Mouse (Mus musculus) embryonic facial prominence, embryonic 14.5 days (tissue): ENCODE measurements at regions not wholly inside any gene's neighbourhood (a gene's known extent, or its start where the extent isn't known, plus 50 kb on each side); places are given as distances from the start of the nearest gene placed in this dataset.

Experiments used
- ATAC-seq: fragments of 200-750 bp; cut with Nextera tagmentation; 2 replicates; pipeline ENCODE4 v1.8.0; 2017; ENCODE audit warnings: low read depth, moderate number of reproducible peaks, moderate TSS enrichment
- DNase-seq: peaks from one replicate; pipeline ENCODE4 v3.0.0-alpha.2; 2015; ENCODE audit warnings: low spot score
- H3K27ac ChIP-seq: fragments of 300-500 bp; sonication (generic); replicated peaks from 2 replicates; pipeline ENCODE4 v1.5.1; 2014; ENCODE audit warnings: low read depth, mild to moderate bottlenecking, low read length, moderate library complexity
- H3K27me3 ChIP-seq: fragments of 300-500 bp; sonication (generic); replicated peaks from 2 replicates; pipeline ENCODE4 v1.6.1; 2014; ENCODE audit warnings: low read length; ENCODE audit not compliant: control insufficient read depth, insufficient read depth
- H3K36me3 ChIP-seq: fragments of 300-500 bp; sonication (generic); 2 replicates; pipeline ENCODE4 v1.6.1; 2014; ENCODE audit warnings: low read length, mixed read lengths; ENCODE audit not compliant: control insufficient read depth, insufficient read depth
- H3K4me1 ChIP-seq: fragments of 300-500 bp; sonication (generic); 2 replicates; pipeline ENCODE4 v1.6.1; 2014; ENCODE audit warnings: antibody characterized with exemption, low read length; ENCODE audit not compliant: control insufficient read depth, insufficient read depth
- H3K4me2 ChIP-seq: fragments of 300-500 bp; sonication (generic); 2 replicates; pipeline ENCODE4 v1.6.1; 2014; ENCODE audit warnings: low read depth, mild to moderate bottlenecking, low read length, moderate library complexity, mixed read lengths
- H3K4me3 ChIP-seq: fragments of 300-500 bp; sonication (generic); 2 replicates; pipeline ENCODE4 v1.5.1; 2014; ENCODE audit warnings: low read depth, mild to moderate bottlenecking, low read length
- H3K9ac ChIP-seq: fragments of 300-500 bp; sonication (generic); 2 replicates; pipeline ENCODE4 v1.6.1; 2014; ENCODE audit warnings: low read depth, mild to moderate bottlenecking, low read length, moderate library complexity, mixed read lengths
- H3K9me3 ChIP-seq: fragments of 300-500 bp; sonication (generic); 2 replicates; pipeline ENCODE4 v1.6.1; 2016; ENCODE audit warnings: low read length; ENCODE audit not compliant: control insufficient read depth
- WGBS: fragments of 180-500 bp; shearing (Covaris S2); extraction: QIAGEN DNeasy Blood & Tissue Kit; methylation state at CpG from one replicate; pipeline ENCODE4 v1.1.7; 2014; 5-methylcytosine and 5-hydroxymethylcytosine counted together

DNA sequence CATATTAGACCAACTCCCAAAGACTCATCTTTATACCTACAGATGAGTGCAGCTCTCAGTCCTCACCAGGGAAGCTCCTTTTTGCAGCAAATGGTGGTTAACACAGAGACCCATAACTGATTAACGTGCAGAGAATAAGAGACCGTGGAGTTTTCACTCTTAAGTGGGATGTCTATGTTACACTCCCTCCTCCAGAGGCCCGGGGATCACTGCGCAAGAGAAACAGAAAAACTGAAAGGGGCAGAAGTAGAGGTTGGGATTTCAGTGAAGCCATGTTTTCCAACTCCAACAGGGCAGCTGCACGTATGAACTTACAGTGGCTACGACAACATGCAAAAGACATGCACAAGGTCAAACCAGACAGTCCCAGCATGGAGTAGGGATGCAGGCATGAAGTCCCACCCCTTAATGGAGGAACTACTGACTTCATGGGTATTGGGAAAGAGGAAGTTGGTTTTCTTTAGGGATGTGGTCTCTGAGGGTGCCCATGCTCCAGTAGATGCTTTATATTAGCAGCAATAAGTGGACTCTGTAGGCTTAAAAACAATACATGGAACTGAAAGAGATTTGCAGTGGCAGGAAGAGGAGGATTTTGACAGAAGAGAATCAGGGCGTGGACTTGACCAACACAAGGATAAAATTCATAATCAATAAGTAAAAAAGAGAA, 80.8 kb upstream of the Rai14 start:
- H3K9me3 ChIP-seq = no peaks in the 10 kb centered on the region
- no peak overlapping the region for H3K4me2 ChIP-seq
- no peaks in the 10 kb centered on the region for H3K36me3 ChIP-seq
- ATAC-seq (no peak), DNase-seq (no peak)
- WGBS = 93% methylated on average over 7 of the region's 7 CpGs
- no peak overlapping the region for H3K4me3 ChIP-seq
- H3K27me3 ChIP-seq = no peaks in the 10 kb centered on the region
- no peaks in the 10 kb centered on the region for H3K4me1 ChIP-seq
- H3K27ac ChIP-seq = no peak overlapping the region
- no peak overlapping the region for H3K9ac ChIP-seq

DNA sequence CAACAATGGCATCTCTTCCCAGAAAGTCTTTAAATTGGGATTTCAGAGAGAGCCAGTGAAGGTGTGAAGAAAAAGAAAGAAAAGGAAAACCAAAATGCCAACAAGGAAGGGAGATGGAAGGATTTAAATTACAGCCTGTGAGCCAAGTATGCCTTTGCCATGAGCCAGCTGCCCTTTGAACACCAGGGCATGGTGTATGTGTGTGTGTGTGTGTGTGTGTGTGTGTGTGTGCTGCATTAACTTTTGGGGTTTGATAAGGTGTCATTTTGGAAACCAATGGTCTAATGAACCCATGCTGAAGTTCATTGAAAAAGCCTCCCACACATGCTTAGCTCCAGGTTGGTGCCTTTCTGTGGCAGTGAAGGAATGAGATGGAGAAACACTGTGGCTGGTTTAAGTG, 85.2 kb upstream of the Rai14 start:
- ATAC-seq (no peak), DNase-seq (no peak)

DNA sequence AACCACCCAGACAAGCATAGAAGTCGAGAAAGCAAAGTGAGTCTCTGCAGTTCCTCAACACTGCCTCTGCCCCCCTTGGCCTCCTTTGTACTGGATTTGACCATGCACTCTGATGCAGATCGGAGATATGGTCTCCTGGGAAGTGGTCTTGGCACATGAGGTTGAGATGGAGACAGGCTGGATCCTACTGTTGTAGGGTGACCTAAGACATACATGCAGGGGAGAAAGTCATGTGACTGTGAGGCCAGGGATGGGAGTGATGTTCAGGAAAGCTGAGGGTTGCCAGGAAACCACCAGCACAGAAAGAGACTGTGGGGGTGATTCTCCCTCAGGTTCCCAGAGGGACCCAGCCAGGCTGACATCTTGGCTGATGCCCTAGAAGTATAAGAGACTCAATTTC, 99.8 kb upstream of the Rai14 start:
- Histone ChIP-seq H3K9ac (no peak overlapping the region), H3K9me3 (no peaks in the 10 kb centered on the region), H3K4me2 (no peak overlapping the region), H3K27ac (no peak overlapping the region), H3K36me3 (no peaks in the 10 kb centered on the region), H3K4me3 (no peak overlapping the region), H3K27me3 (no peaks in the 10 kb centered on the region), H3K4me1 (peaks cover 22% of the 10 kb centered on the region)
- 83% methylated on average over 2 of the region's 2 CpGs for WGBS
- DNase-seq (no peak), ATAC-seq (no peak)

More for the DNA sequence above, 85.2 kb upstream of the Rai14 start:
- Histone ChIP-seq H3K27ac (no peak overlapping the region), H3K36me3 (no peaks in the 10 kb centered on the region), H3K4me2 (no peak overlapping the region), H3K27me3 (no peaks in the 10 kb centered on the region), H3K4me3 (no peak overlapping the region), H3K9me3 (no peaks in the 10 kb centered on the region), H3K9ac (no peak overlapping the region), H3K4me1 (no peaks in the 10 kb centered on the region)

DNA sequence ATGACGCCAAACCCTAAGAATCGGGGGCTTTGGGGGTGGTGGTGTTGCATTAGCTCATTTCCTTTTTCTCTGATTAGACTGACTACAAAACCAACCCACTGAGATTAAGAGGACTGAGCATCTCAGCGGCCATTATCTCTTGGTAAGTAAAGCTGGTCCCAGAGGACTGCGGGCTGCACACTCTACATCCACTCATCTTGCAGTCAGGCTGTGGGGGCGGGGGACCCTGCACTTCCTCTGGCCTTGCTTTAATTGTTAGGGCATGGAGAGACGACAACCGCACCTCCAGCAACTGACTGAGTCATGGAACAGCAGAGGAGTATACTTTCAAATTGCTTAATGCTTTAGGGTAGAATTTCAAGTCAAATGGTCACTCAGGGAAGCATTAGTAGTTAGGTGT, 100.3 kb upstream of the Rai14 start:
- no peak overlapping the region for H3K27ac ChIP-seq
- DNase-seq = peak; percentile 49
- no peaks in the 10 kb centered on the region for H3K36me3 ChIP-seq
- WGBS = 39% methylated on average over 7 of the region's 7 CpGs
- no peak overlapping the region for H3K4me2 ChIP-seq
- H3K9me3 ChIP-seq = no peaks in the 10 kb centered on the region
- no peak overlapping the region for H3K4me3 ChIP-seq
- no peaks in the 10 kb centered on the region for H3K27me3 ChIP-seq
- no peak overlapping the region for H3K9ac ChIP-seq
- ATAC-seq = no peak
- H3K4me1 ChIP-seq = peaks cover 22% of the 10 kb centered on the region

DNA sequence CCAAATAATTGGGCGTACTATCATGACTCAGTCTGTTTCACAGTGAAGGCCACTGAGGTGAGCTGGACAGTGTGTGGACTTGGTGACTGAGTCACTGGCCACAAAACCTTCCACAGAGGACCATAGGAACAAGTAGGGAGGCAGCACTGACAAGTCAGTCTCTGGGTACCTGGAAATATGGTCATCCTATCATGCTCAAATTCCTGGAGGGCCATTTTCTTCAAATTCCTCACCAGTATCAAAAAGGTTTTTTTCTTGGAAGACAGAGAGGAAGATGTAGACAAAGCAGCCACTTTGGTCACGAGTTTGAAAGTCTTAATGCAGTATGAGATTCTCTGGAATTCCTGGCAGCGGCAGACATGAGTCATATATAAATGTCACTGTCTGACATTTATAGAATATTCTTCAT, 101.8 kb upstream of the Rai14 start:
- 82% methylated on average over 3 of the region's 3 CpGs for WGBS
- peaks cover 22% of the 10 kb centered on the region for H3K4me1 ChIP-seq
- ATAC-seq = no peak

DNA sequence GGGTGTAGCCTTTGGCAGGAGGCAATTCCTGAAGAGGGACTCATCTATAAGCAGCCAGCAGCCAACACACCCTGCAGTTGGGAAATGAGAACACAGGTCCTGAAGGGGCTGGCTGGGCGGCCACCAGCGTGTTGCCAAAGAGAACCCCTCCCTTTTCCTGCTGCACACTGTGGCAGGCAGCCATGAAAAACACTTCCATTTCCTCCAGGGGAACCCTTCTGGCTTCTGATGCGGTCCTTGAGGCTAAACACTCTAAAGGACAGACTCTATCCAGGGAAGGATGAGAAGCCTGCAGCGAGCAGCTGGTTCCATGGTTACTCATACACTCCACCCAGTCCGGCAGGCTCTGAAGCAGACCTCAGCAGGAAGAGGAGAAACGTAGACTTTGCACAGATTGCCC, 103.8 kb upstream of the Rai14 start:
- H3K4me3 ChIP-seq = no peak overlapping the region
- peak; percentile 83 for DNase-seq
- WGBS = 45% methylated on average over 6 of the region's 6 CpGs
- H3K4me2 ChIP-seq = 0 out of 2 replicates have a peak overlapping the region, but pooled peaks have one; percentile 11
- H3K27me3 ChIP-seq = no peaks in the 10 kb centered on the region
- H3K9me3 ChIP-seq = no peaks in the 10 kb centered on the region
- peaks cover 22% of the 10 kb centered on the region for H3K4me1 ChIP-seq
- H3K27ac ChIP-seq = peak overlapping the region; percentile 40; the same call in 1 of the 2 replicates
- no peak overlapping the region for H3K9ac ChIP-seq
- ATAC-seq = peak; percentile 77
- H3K36me3 ChIP-seq = no peaks in the 10 kb centered on the region

More for the DNA sequence above, 101.8 kb upstream of the Rai14 start:
- Histone ChIP-seq H3K9ac (no peak overlapping the region), H3K27me3 (no peaks in the 10 kb centered on the region), H3K4me2 (no peak overlapping the region), H3K9me3 (no peaks in the 10 kb centered on the region), H3K4me3 (no peak overlapping the region), H3K27ac (no peak overlapping the region), H3K36me3 (no peaks in the 10 kb centered on the region)
- no peak for DNase-seq

DNA sequence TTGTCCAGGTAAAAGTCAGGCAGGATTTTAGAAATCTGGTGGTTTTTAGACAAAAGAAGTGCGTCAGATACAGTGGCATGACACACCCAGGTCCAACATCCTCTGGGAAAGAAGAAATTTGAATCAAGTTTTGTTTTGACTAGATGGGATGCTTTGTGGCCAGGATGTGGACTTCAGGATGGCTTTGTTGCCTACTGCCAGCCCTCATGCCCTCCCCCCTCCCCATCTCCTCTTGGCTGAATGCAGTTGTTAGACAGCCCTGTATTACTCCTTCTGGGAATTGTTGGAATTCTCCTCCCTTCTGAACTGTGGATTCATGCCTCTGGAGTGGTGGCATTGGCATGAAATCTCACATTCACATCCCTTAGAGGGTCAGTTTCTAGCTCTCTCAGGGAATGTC, 104.3 kb upstream of the Rai14 start:
- Histone ChIP-seq H3K9me3 (no peaks in the 10 kb centered on the region), H3K27ac (peak overlapping the region; percentile 46; the same call in 1 of the 2 replicates), H3K27me3 (no peaks in the 10 kb centered on the region), H3K4me3 (no peak overlapping the region), H3K9ac (no peak overlapping the region), H3K36me3 (no peaks in the 10 kb centered on the region), H3K4me2 (no peak overlapping the region), H3K4me1 (peaks cover 22% of the 10 kb centered on the region)
- WGBS = 77% methylated on average over 1 of the region's 1 CpGs
- DNase-seq (no peak), ATAC-seq (no peak)

DNA sequence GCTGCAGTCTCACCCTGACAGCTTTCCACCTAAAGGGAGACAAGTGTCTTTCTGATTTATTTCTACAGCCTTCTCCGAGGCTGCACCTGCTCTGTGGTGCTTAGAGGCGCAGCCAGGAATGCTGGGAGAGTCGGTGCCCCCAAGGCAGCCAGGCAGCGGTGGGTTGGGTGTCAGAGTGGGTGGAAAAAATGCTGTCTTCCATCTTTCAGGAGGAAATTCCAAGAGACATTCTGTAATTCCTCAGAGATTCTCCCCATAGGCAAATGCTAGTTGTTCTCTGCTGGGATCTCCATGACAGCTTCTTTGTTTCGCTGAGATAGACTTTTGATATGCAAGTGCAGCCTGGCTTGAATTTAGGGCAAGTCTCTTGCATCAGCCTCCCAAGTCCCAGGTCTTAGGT, 109.5 kb upstream of the Rai14 start:
- H3K4me1 ChIP-seq = 0 out of 2 replicates have a peak, but pooled peaks cover 2% of the 10 kb centered on the region
- 71% methylated on average over 5 of the region's 5 CpGs for WGBS
- no peak for DNase-seq
- H3K4me3 ChIP-seq = no peak overlapping the region
- no peaks in the 10 kb centered on the region for H3K36me3 ChIP-seq
- H3K27ac ChIP-seq = no peak overlapping the region
- no peaks in the 10 kb centered on the region for H3K27me3 ChIP-seq
- no peak overlapping the region for H3K9ac ChIP-seq
- no peak for ATAC-seq
- no peak overlapping the region for H3K4me2 ChIP-seq
- H3K9me3 ChIP-seq = no peaks in the 10 kb centered on the region

DNA sequence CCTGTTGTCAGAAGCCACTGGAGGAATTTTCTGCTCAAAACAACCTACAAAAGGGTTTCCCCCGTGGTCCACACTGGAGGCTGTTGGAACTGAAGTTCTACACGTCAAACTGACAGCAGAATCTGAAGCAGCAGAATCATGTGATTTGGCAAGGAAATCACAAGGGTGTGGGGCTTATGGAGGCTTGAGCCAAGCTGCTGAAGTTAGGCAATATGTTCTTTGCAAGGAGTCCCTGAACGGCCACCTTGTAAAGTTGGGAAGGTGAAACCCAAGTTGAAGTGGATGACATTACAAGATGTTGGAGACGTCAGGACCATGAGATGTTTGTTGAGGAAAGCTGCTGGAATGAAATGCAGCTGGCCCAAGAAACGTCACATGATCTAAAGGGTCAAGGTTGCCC, 115.2 kb upstream of the Rai14 start:
- no peak overlapping the region for H3K9ac ChIP-seq
- no peak overlapping the region for H3K4me3 ChIP-seq
- no peak overlapping the region for H3K4me2 ChIP-seq
- no peaks in the 10 kb centered on the region for H3K36me3 ChIP-seq
- no peaks in the 10 kb centered on the region for H3K27me3 ChIP-seq
- H3K4me1 ChIP-seq = no peaks in the 10 kb centered on the region
- 60% methylated on average over 5 of the region's 5 CpGs for WGBS
- no peaks in the 10 kb centered on the region for H3K9me3 ChIP-seq
- no peak for ATAC-seq
- no peak for DNase-seq
- no peak overlapping the region for H3K27ac ChIP-seq
